In genomic region chr10:28493271-28493861, GRCm38 (mm10) we compare ENCODE assay signal across 8 mouse cellular contexts.
DNase-seq lines count a peak whose midpoint lies in the region; ATAC-seq and TF ChIP-seq lines count a peak whose summit lies in the region.

No protein-coding gene starts in this region.

- no peaks in the 10 kb centered on the region for H3K9me3 ChIP-seq in heart, embryonic 11.5 days (replicated peaks; ENCODE audit: control insufficient read depth, low read length)
- H3K9me3 ChIP-seq in embryonic facial prominence, embryonic 10.5 days = no peaks in the 10 kb centered on the region
- no peaks in the 10 kb centered on the region for H3K9me3 ChIP-seq in hindbrain, embryonic 11.5 days (ENCODE audit: control insufficient read depth, low read length)
- no peaks in the 10 kb centered on the region for H3K9me3 ChIP-seq in lung, embryonic 14.5 days (ENCODE audit: low read depth, low read length)

- H3K36me3 ChIP-seq in heart, embryonic 11.5 days (ENCODE audit: control insufficient read depth, insufficient read depth, low read length) = no peaks in the 10 kb centered on the region
- no peaks in the 10 kb centered on the region for H3K36me3 ChIP-seq in embryonic facial prominence, embryonic 10.5 days (replicated peaks)
- no peaks in the 10 kb centered on the region for H3K36me3 ChIP-seq in hindbrain, embryonic 11.5 days (ENCODE audit: control insufficient read depth, insufficient read depth, low read length)
- H3K36me3 ChIP-seq in lung, embryonic 14.5 days (ENCODE audit: insufficient read depth) = no peaks in the 10 kb centered on the region

- H3K27me3 ChIP-seq in heart, embryonic 11.5 days (ENCODE audit: control insufficient read depth, insufficient read depth, low read length) = no peaks in the 10 kb centered on the region
- H3K27me3 ChIP-seq in embryonic facial prominence, embryonic 10.5 days (replicated peaks; ENCODE audit: low read depth, poor library complexity, severe bottlenecking) = no peaks in the 10 kb centered on the region
- H3K27me3 ChIP-seq in hindbrain, embryonic 11.5 days (ENCODE audit: control insufficient read depth, insufficient read depth, low read length) = no peaks in the 10 kb centered on the region
- H3K27me3 ChIP-seq in lung, embryonic 14.5 days (ENCODE audit: insufficient read depth, low read length) = no peaks in the 10 kb centered on the region

- 0 out of 2 replicates have a peak, but pooled peaks have one; percentile 39 for ATAC-seq in heart, embryonic 11.5 days (replicated peaks; ENCODE audit: insufficient number of reproducible peaks, low FRiP score, low TSS enrichment)
- ATAC-seq in hindbrain, embryonic 11.5 days (ENCODE audit: low FRiP score) = peak; percentile 90
- ATAC-seq in lung, embryonic 14.5 days (ENCODE audit: insufficient read depth) = peak; percentile 81
- ATAC-seq in CD4-positive, CD25-positive, alpha-beta regulatory T cell, adult 4 months = no peak

- no peak overlapping the region for H3K9ac ChIP-seq in heart, embryonic 11.5 days (ENCODE audit: low read depth, low read length)
- no peak overlapping the region for H3K9ac ChIP-seq in hindbrain, embryonic 11.5 days (ENCODE audit: low read depth, low read length)
- H3K9ac ChIP-seq in lung, embryonic 14.5 days = no peak overlapping the region

- 30% methylated on average over 7 of the region's 7 CpGs for WGBS in heart, embryonic 11.5 days (ENCODE audit: insufficient replicate concordance)
- 30% methylated on average over 7 of the region's 7 CpGs for WGBS in embryonic facial prominence, embryonic 10.5 days
- 16% methylated on average over 7 of the region's 7 CpGs for WGBS in hindbrain, embryonic 11.5 days
- 48% methylated on average over 7 of the region's 7 CpGs for WGBS in lung, embryonic 14.5 days

- H3K4me1 ChIP-seq in heart, embryonic 11.5 days (ENCODE audit: control insufficient read depth, insufficient read depth, low read length) = peaks cover 10% of the 10 kb centered on the region
- peaks cover 11% of the 10 kb centered on the region for H3K4me1 ChIP-seq in embryonic facial prominence, embryonic 10.5 days
- 0 out of 2 replicates have a peak, but pooled peaks cover 2% of the 10 kb centered on the region for H3K4me1 ChIP-seq in hindbrain, embryonic 11.5 days (replicated peaks; ENCODE audit: control insufficient read depth, insufficient read depth, low read length)
- H3K4me1 ChIP-seq in lung, embryonic 14.5 days (ENCODE audit: insufficient read depth) = no peaks in the 10 kb centered on the region

- no peak for DNase-seq in heart, adult 9 months (ENCODE audit: low spot score in 2 of 2)
- DNase-seq in embryonic facial prominence, embryonic 10.5 days (ENCODE audit: low spot score) = peak; percentile 10
- peak; percentile 49 for DNase-seq in hindbrain, embryonic 11.5 days (ENCODE audit: low spot score)
- peak; percentile 68 for DNase-seq in lung, embryonic 14.5 days
- DNase-seq in right cerebral cortex, postnatal 25 days = peak; percentile 35
- no peak for DNase-seq in spleen, postnatal 14 days (ENCODE audit: low spot score in 2 of 2)

- no peak for TF ChIP-seq CTCF in lung, embryonic 14.5 days (IDR thresholded peaks at IDR 0.05; ENCODE audit: low read depth)

- peak overlapping the region; percentile 35 for H3K27ac ChIP-seq in heart, embryonic 11.5 days (ENCODE audit: low read depth, low read length)
- H3K27ac ChIP-seq in embryonic facial prominence, embryonic 10.5 days (replicated peaks) = no peak overlapping the region; the same call in 1 of the 2 replicates
- peak overlapping the region; percentile 24; the same call in 1 of the 2 replicates for H3K27ac ChIP-seq in hindbrain, embryonic 11.5 days (ENCODE audit: low read depth, low read length)
- H3K27ac ChIP-seq in lung, embryonic 14.5 days (ENCODE audit: low read depth) = peak overlapping the region; percentile 28; the same call in 1 of the 2 replicates

- H3K4me3 ChIP-seq in heart, embryonic 11.5 days (ENCODE audit: low read depth, low read length) = no peak overlapping the region
- no peak overlapping the region for H3K4me3 ChIP-seq in embryonic facial prominence, embryonic 10.5 days
- no peak overlapping the region for H3K4me3 ChIP-seq in hindbrain, embryonic 11.5 days (ENCODE audit: low read depth, low read length)
- H3K4me3 ChIP-seq in lung, embryonic 14.5 days (ENCODE audit: low read depth, low read length) = no peak overlapping the region

- H3K4me2 ChIP-seq in heart, embryonic 11.5 days = peak overlapping the region; percentile 33
- peak overlapping the region; percentile 32 for H3K4me2 ChIP-seq in hindbrain, embryonic 11.5 days (replicated peaks; ENCODE audit: low read depth, low read length)
- H3K4me2 ChIP-seq in lung, embryonic 14.5 days = peak overlapping the region; percentile 31; the same call in 1 of the 2 replicates

Comparison
In these comparisons a context has a peak if more than half of its experiments do, and no peak if none do; other contexts are left out.
1. DNase-seq: peak in embryonic facial prominence, embryonic 10.5 days (single experiment), hindbrain, embryonic 11.5 days (single experiment), lung, embryonic 14.5 days (single experiment) and right cerebral cortex, postnatal 25 days (single experiment); none in heart, adult 9 months (0 of 2) and spleen, postnatal 14 days (0 of 2).
2. Peak in every context shown above with its lines, with median percentiles within 50 percentile points of each other: H3K4me2 ChIP-seq.